Mouse (Mus musculus) thymus, postnatal 4 days (tissue): ENCODE results near the gene Pibf1.

ENCODE experiments used
- DNase-seq: peaks from one replicate; pipeline ENCODE4 v3.0.0; 2021

Pibf1 gene

GRCm38 (mm10) chr14:99099267-99099966 is at the start of gene Pibf1, which contains the start of gene Dis3:
Pibf1 (plus strand) TSS chr14:99099424.
Dis3 (minus strand) TSS chr14:99099770.
- DNase-seq, result peak; percentile 99

GRCm38 (mm10) chr14:99058959-99059586 is 40.2 kb upstream of the Pibf1 start:
- DNase-seq, result no peak

- no peak for DNase-seq
Observed at GRCm38 (mm10) chr14:99060616-99061015, 38.6 kb upstream of the Pibf1 start.

GRCm38 (mm10) chr14:99063091-99063490 is 36.1 kb upstream of the Pibf1 start:
- no peak for DNase-seq

GRCm38 (mm10) chr14:99071146-99071545 is 28.1 kb upstream of the Pibf1 start:
- DNase-seq, result no peak

GRCm38 (mm10) chr14:99088947-99089346 is 10.3 kb upstream of the Pibf1 start:
- DNase-seq, result no peak

- DNase-seq, result no peak
Observed at GRCm38 (mm10) chr14:99099967-99100587, 853 bp downstream of the Pibf1 start.

- no peak for DNase-seq
Observed at GRCm38 (mm10) chr14:99103050-99103449, 3.8 kb downstream of the Pibf1 start.

- no peak for DNase-seq
Observed at GRCm38 (mm10) chr14:99104542-99105123, 5.4 kb downstream of the Pibf1 start.

- DNase-seq, result no peak
Observed at GRCm38 (mm10) chr14:99106671-99107070, 7.4 kb downstream of the Pibf1 start.

GRCm38 (mm10) chr14:99107631-99108187 is 8.5 kb downstream of the Pibf1 start:
- DNase-seq, result no peak

- no peak for DNase-seq
Observed at GRCm38 (mm10) chr14:99108762-99109161, 9.5 kb downstream of the Pibf1 start.

GRCm38 (mm10) chr14:99117576-99117975 is 18.4 kb downstream of the Pibf1 start:
- no peak for DNase-seq

- no peak for DNase-seq
Observed at GRCm38 (mm10) chr14:99121584-99122339, 22.5 kb downstream of the Pibf1 start.

- DNase-seq, result no peak
Observed at GRCm38 (mm10) chr14:99124076-99124475, 24.9 kb downstream of the Pibf1 start.

- no peak for DNase-seq
Observed at GRCm38 (mm10) chr14:99126713-99127112, 27.5 kb downstream of the Pibf1 start.

GRCm38 (mm10) chr14:99127509-99127908 is 28.3 kb downstream of the Pibf1 start:
- no peak for DNase-seq

- no peak for DNase-seq
Observed at GRCm38 (mm10) chr14:99129050-99129449, 29.8 kb downstream of the Pibf1 start.

- DNase-seq, result no peak
Observed at GRCm38 (mm10) chr14:99134048-99134447, 34.8 kb downstream of the Pibf1 start.

GRCm38 (mm10) chr14:99135761-99136160 is 36.5 kb downstream of the Pibf1 start:
- DNase-seq, result no peak

GRCm38 (mm10) chr14:99136297-99136696 is 37.1 kb downstream of the Pibf1 start:
- DNase-seq, result no peak

GRCm38 (mm10) chr14:99140036-99140435 is 40.8 kb downstream of the Pibf1 start:
- no peak for DNase-seq
